Mouse (Mus musculus) MEL (cell line): ENCODE measurements at regions not wholly inside any gene's neighbourhood (a gene's known extent, or its start where the extent isn't known, plus 50 kb on each side); places are given as distances from the start of the nearest gene placed in this dataset.

Experiments
- DNase-seq: peaks from one replicate; pipeline ENCODE4 v3.0.0; 2011; ENCODE audit warnings: low read depth, low spot score
- H3K27ac ChIP-seq: 2 replicates; pipeline ENCODE4 v1.5.1; 2012; ENCODE audit warnings: low read depth, mild to moderate bottlenecking, control low read depth, low read length, moderate library complexity; ENCODE audit not compliant: control insufficient read depth
- H3K27me3 ChIP-seq, 2 experiments: fragments of 150-350 bp in 1 of 2; sonication (generic) in 1 of 2; 2 replicates each; pipeline ENCODE4 v1.6.1; 2012; ENCODE audit warnings: low read length in 2 of 2, mild to moderate bottlenecking in 2 of 2, improper control_type of control experiment in 1 of 2, moderate library complexity in 1 of 2; ENCODE audit not compliant: insufficient read depth in 2 of 2, control insufficient read depth in 1 of 2
- H3K36me3 ChIP-seq, 2 experiments: 2 replicates each; pipeline ENCODE4 v1.6.1; 2012 to 2014; ENCODE audit warnings: low read length in 2 of 2, improper control_type of control experiment in 1 of 2, inconsistent platforms in 1 of 2, mild to moderate bottlenecking in 1 of 2; ENCODE audit not compliant: insufficient read depth in 2 of 2, control insufficient read depth in 1 of 2
- H3K4me1 ChIP-seq, 2 experiments: fragments of 150-350 bp in 1 of 2; sonication (generic) in 1 of 2; 2 replicates each; pipeline ENCODE4 v1.6.1; 2012; ENCODE audit warnings: low read length in 2 of 2, improper control_type of control experiment in 1 of 2, mild to moderate bottlenecking in 1 of 2; ENCODE audit not compliant: insufficient read depth in 2 of 2, control insufficient read depth in 1 of 2
- H3K4me3 ChIP-seq, 2 experiments: fragments of 150-350 bp in 1 of 2; sonication (generic) in 1 of 2; 2 replicates each; pipeline ENCODE4 v1.5.1; 2012; ENCODE audit warnings: low read depth in 2 of 2, low read length in 2 of 2, mild to moderate bottlenecking in 2 of 2, moderate library complexity in 2 of 2, control low read depth in 1 of 2, improper control_type of control experiment in 1 of 2; ENCODE audit not compliant: control insufficient read depth in 1 of 2, insufficient read depth in 1 of 2
- H3K79me2 ChIP-seq: 2 replicates; pipeline ENCODE4 v1.6.1; 2012; ENCODE audit warnings: mild to moderate bottlenecking, low read length, moderate library complexity; ENCODE audit not compliant: control insufficient read depth, poor library complexity, insufficient read depth
- H3K9ac ChIP-seq: 2 replicates; pipeline ENCODE4 v1.6.1; 2012; ENCODE audit warnings: low read depth, mild to moderate bottlenecking, control low read depth, low read length, moderate library complexity; ENCODE audit not compliant: control insufficient read depth, poor library complexity, severe bottlenecking
- H3K9me3 ChIP-seq: fragments of 150-350 bp; sonication (generic); replicated peaks from 2 replicates; pipeline ENCODE4 v1.6.1; 2012; ENCODE audit warnings: mild to moderate bottlenecking, low read length, improper control_type of control experiment, moderate library complexity; ENCODE audit not compliant: insufficient read depth
- BHLHE40 ChIP-seq: IDR thresholded peaks from 2 replicates; pipeline ENCODE4 v1.6.1; 2012; ENCODE audit warnings: low read depth, mild to moderate bottlenecking, inconsistent platforms, low read length, improper control_type of control experiment, borderline replicate concordance
- CHD1 ChIP-seq: IDR thresholded peaks from 2 replicates; pipeline ENCODE4 v1.6.1; 2012; ENCODE audit warnings: low read depth, mild to moderate bottlenecking, inconsistent platforms, low read length, improper control_type of control experiment
- CHD2 ChIP-seq: IDR thresholded peaks from 2 replicates; pipeline ENCODE4 v1.6.1; 2011; ENCODE audit warnings: low read length, improper control_type of control experiment
- CTCF ChIP-seq, 3 experiments: IDR thresholded peaks in 2 of 3; conservative IDR thresholded peaks in 1 of 3; 2 replicates each; pipeline ENCODE4 v1.5.1; 2011 to 2012; ENCODE audit warnings: low read length in 3 of 3, low read depth in 2 of 3, mild to moderate bottlenecking in 2 of 3, improper control_type of control experiment in 1 of 3, inconsistent platforms in 1 of 3, mixed read lengths in 1 of 3, moderate library complexity in 1 of 3; ENCODE audit not compliant: control insufficient read depth in 1 of 3, insufficient read depth in 1 of 3, poor library complexity in 1 of 3, severe bottlenecking in 1 of 3
- E2F4 ChIP-seq: IDR thresholded peaks from 2 replicates; pipeline ENCODE4 v1.6.1; 2011; ENCODE audit warnings: low read depth, low read length, improper control_type of control experiment, borderline replicate concordance
- ELF1 ChIP-seq: IDR thresholded peaks from 2 replicates; pipeline ENCODE4 v1.6.1; 2014; ENCODE audit warnings: low read depth, mild to moderate bottlenecking, inconsistent platforms, low read length, improper control_type of control experiment, moderate library complexity
- GATA1 ChIP-seq: IDR thresholded peaks from 2 replicates; pipeline ENCODE4 v1.6.1; 2011; ENCODE audit warnings: low read depth, low read length, improper control_type of control experiment
- HCFC1 ChIP-seq: IDR thresholded peaks from 2 replicates; pipeline ENCODE4 v1.6.1; 2012; ENCODE audit warnings: low read depth, mild to moderate bottlenecking, inconsistent platforms, low read length, improper control_type of control experiment, moderate library complexity
- KAT2A ChIP-seq: conservative IDR thresholded peaks from 2 replicates; pipeline ENCODE4 v1.6.1; 2012; ENCODE audit warnings: low read depth, low read length, improper control_type of control experiment, inconsistent platforms
- MAZ ChIP-seq: IDR thresholded peaks from 2 replicates; pipeline ENCODE4 v1.6.1; 2012; ENCODE audit warnings: low read depth, mild to moderate bottlenecking, inconsistent platforms, low read length, improper control_type of control experiment
- MXI1 ChIP-seq: IDR thresholded peaks from 2 replicates; pipeline ENCODE4 v1.6.1; 2011; ENCODE audit warnings: mild to moderate bottlenecking, low read depth, low read length, improper control_type of control experiment
- MYB ChIP-seq: IDR thresholded peaks from 2 replicates; pipeline ENCODE4 v1.6.1; 2011; ENCODE audit warnings: mild to moderate bottlenecking, low read depth, low read length, improper control_type of control experiment
- MYC ChIP-seq: IDR thresholded peaks from 2 replicates; pipeline ENCODE4 v1.6.1; 2011; ENCODE audit warnings: low read depth, mild to moderate bottlenecking, low read length, improper control_type of control experiment, moderate library complexity
- NELFE ChIP-seq: IDR thresholded peaks from 2 replicates; pipeline ENCODE4 v1.6.1; 2011; ENCODE audit warnings: low read depth, low read length, improper control_type of control experiment
- RAD21 ChIP-seq: IDR thresholded peaks from 2 replicates; pipeline ENCODE4 v1.6.1; 2011; ENCODE audit warnings: mild to moderate bottlenecking, low read depth, low read length, improper control_type of control experiment
- RCOR1 ChIP-seq: IDR thresholded peaks from 2 replicates; pipeline ENCODE4 v1.6.1; 2012; ENCODE audit warnings: low read depth, mild to moderate bottlenecking, inconsistent platforms, low read length, improper control_type of control experiment
- SIN3A ChIP-seq: IDR thresholded peaks from 2 replicates; pipeline ENCODE4 v1.6.1; 2012; ENCODE audit warnings: low read length, improper control_type of control experiment, inconsistent platforms
- TBP ChIP-seq: IDR thresholded peaks from 2 replicates; pipeline ENCODE4 v1.8.0; 2011; ENCODE audit warnings: low read depth, low read length, improper control_type of control experiment
- UBTF ChIP-seq: IDR thresholded peaks from 2 replicates; pipeline ENCODE4 v1.6.1; 2012; ENCODE audit warnings: low read depth, mild to moderate bottlenecking, inconsistent platforms, low read length, improper control_type of control experiment, moderate library complexity, borderline replicate concordance; ENCODE audit not compliant: insufficient read depth
- USF1 ChIP-seq: IDR thresholded peaks from 2 replicates; pipeline ENCODE4 v1.6.1; 2014; ENCODE audit warnings: low read depth, mild to moderate bottlenecking, inconsistent platforms, low read length, improper control_type of control experiment, moderate library complexity
- USF2 ChIP-seq, 2 experiments: IDR thresholded peaks; 2 replicates each; pipeline ENCODE4 v1.6.1; 2011 to 2012; ENCODE audit warnings: improper control_type of control experiment in 2 of 2, low read length in 2 of 2, borderline replicate concordance in 1 of 2, inconsistent platforms in 1 of 2, low read depth in 1 of 2, mild to moderate bottlenecking in 1 of 2; ENCODE audit not compliant: insufficient read depth in 1 of 2
- ZKSCAN1 ChIP-seq: IDR thresholded peaks from 2 replicates; pipeline ENCODE4 v1.6.1; 2012; ENCODE audit warnings: low read depth, mild to moderate bottlenecking, inconsistent platforms, low read length, improper control_type of control experiment, moderate library complexity
- ZMIZ1 ChIP-seq: IDR thresholded peaks from 2 replicates; pipeline ENCODE4 v1.6.1; 2012; ENCODE audit warnings: low read depth, mild to moderate bottlenecking, inconsistent platforms, low read length, improper control_type of control experiment, moderate library complexity
- ZNF384 ChIP-seq: IDR thresholded peaks from 2 replicates; pipeline ENCODE4 v1.6.1; 2012; ENCODE audit warnings: low read depth, mild to moderate bottlenecking, inconsistent platforms, low read length, improper control_type of control experiment

DNA sequence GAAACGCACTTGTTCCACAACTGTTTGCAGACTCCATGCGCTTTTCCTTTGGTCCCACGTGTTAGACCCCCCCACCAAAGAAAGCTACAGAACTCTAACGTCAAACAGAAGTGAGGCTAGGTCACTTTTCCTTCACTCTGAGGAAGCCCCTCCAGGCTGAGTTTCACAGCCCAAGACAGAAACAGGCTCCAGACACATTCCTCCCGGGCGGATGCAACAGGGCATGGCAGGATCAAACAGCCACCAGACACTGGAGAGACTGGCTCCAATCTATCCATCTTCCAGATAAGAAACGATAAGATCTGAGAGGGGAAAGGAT lies 97.9 kb downstream of the Tmco5 start:
- Histone ChIP-seq H3K9me3 (no peaks in the 10 kb centered on the region), H3K27me3 (no peaks in the 10 kb centered on the region), H3K4me3 (no peak overlapping the region), H3K79me2 (no peaks in the 10 kb centered on the region), H3K9ac (no peak overlapping the region)
- DNase-seq: no peak
- TF ChIP-seq NELFE (no peak), CHD1 (no peak), ZMIZ1 (no peak), USF2 (IDR thresholded peaks at IDR 0.05; ENCODE audit: borderline replicate concordance in 1 of 2, insufficient read depth in 1 of 2, low read depth in 1 of 2, low read length in 2 of 2) (no peak), CTCF (IDR thresholded peaks at IDR 0.05 in 2 of 3, conservative IDR thresholded peaks at IDR 0.05 in 1 of 3; ENCODE audit: control insufficient read depth in 1 of 3, insufficient read depth in 1 of 3, low read depth in 2 of 3, low read length in 3 of 3, poor library complexity in 1 of 3, severe bottlenecking in 1 of 3) (no peak), MYC (no peak), ZNF384 (no peak), MYB (no peak)
- TF ChIP-seq, all 39 proteins: peak for 0
- H3K4me1 ChIP-seq: no peaks in the 10 kb centered on the region
- no peaks in the 10 kb centered on the region for H3K36me3 ChIP-seq
- no peak overlapping the region for H3K27ac ChIP-seq

DNA sequence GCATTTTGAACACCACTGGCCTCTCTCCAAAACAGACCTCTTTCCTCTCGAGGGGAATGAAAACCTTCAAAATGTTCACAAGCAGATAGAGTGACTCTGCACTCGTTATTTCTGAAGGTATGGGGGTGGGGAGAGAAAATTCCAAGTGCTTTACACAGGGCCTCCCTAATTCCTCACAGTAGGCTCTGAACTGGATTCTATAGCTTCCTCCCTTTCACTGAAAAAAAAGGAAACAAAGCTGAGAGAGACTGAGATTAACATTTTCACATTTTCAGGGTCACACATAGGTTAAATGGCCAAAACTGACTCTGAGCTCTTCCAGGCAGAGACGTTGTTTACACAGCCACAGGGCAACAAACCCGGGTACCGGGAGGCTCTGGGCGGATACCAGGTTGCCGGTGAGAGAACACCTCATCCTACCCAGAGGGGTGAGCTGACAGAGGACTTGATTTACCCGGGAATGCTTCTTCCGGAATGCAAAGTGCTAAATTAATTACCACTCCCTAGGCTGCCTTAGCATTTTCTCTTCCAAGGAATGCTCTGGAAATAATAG lies 98.5 kb downstream of the Tmco5 start:
- Histone ChIP-seq H3K36me3 (no peaks in the 10 kb centered on the region), H3K4me1 (no peaks in the 10 kb centered on the region), H3K9ac (no peak overlapping the region), H3K79me2 (no peaks in the 10 kb centered on the region), H3K9me3 (no peaks in the 10 kb centered on the region), H3K27ac (no peak overlapping the region), H3K4me3 (no peak overlapping the region), H3K27me3 (no peaks in the 10 kb centered on the region)
- TF ChIP-seq TBP (no peak), HCFC1 (no peak), SIN3A (no peak), NELFE (no peak), MAZ (no peak), UBTF (no peak), BHLHE40 (no peak), MXI1 (no peak), GATA1 (no peak), ZKSCAN1 (no peak), RCOR1 (no peak), KAT2A (no peak), E2F4 (no peak), ELF1 (no peak), RAD21 (no peak), CHD1 (no peak), CHD2 (no peak), USF1 (no peak)
- no peak for DNase-seq
